Mouse (Mus musculus) liver, embryonic 14.5 days (tissue): Measurements from ENCODE around the gene Hephl1.

ENCODE experiments used
- CTCF ChIP-seq: IDR thresholded peaks from 2 replicates; pipeline ENCODE4 v1.5.1; 2016; ENCODE audit warnings: antibody characterized with exemption, low read depth, control low read depth
- EP300 ChIP-seq: IDR thresholded peaks from 2 replicates; pipeline ENCODE4 v1.6.1; 2016; ENCODE audit warnings: antibody characterized with exemption, low read depth

DNA sequence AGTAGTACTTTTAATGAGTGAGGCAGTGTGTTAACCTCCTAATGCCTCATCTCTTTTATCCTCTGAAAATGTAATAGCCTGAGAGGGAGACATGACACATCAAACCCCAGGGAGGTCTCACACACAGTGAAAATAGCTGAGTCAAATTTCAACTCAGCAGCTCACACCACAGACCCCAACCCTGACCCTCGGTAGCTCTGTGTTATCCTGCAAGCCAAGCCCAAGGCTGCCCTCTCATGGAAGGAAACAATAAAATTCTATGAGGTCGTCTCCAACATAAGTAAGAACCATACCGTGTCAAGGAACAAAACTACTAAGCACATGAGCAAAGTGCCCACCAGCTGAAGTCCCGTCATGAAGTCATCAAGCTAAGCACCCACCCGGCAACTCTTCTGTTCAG is 8.3 kb upstream of the Hephl1 start:
- TF ChIP-seq CTCF (no peak), EP300 (no peak)
